Mouse (Mus musculus) CH12.LX (cell line): ENCODE results near the gene Fam209.

Experiments
- CTCF ChIP-seq, 2 experiments: IDR thresholded peaks in 1 of 2; conservative IDR thresholded peaks in 1 of 2; 2 replicates each; pipeline ENCODE4 v1.5.1; 2011 to 2012; ENCODE audit warnings: low read depth in 2 of 2, low read length in 2 of 2, improper control_type of control experiment in 1 of 2, inconsistent platforms in 1 of 2, mild to moderate bottlenecking in 1 of 2, moderate library complexity in 1 of 2
- NELFE ChIP-seq: IDR thresholded peaks from 2 replicates; pipeline ENCODE4 v1.6.1; 2011; ENCODE audit warnings: low read depth, low read length, improper control_type of control experiment
- POLR2A ChIP-seq: IDR thresholded peaks from 2 replicates; pipeline ENCODE4 v1.6.1; 2011; ENCODE audit warnings: low read depth, mild to moderate bottlenecking, improper control_type of control experiment, low read length
- UBTF ChIP-seq: IDR thresholded peaks from 2 replicates; pipeline ENCODE4 v1.6.1; 2012; ENCODE audit warnings: low read depth, mild to moderate bottlenecking, inconsistent platforms, low read length, improper control_type of control experiment, moderate library complexity
- USF1 ChIP-seq: IDR thresholded peaks from 2 replicates; pipeline ENCODE4 v1.6.1; 2014; ENCODE audit warnings: low read depth, mild to moderate bottlenecking, inconsistent platforms, low read length, improper control_type of control experiment
- USF2 ChIP-seq: conservative IDR thresholded peaks from 2 replicates; pipeline ENCODE4 v1.6.1; 2011; ENCODE audit warnings: low read depth, low read length, improper control_type of control experiment

GRCm38 (mm10) chr2:172439843-172440639, 32.3 kb upstream of the Fam209 start, which contains the start of gene Rtf2:
- TF ChIP-seq CTCF (conservative IDR thresholded peaks at IDR 0.05 in 1 of 2, IDR thresholded peaks at IDR 0.05 in 1 of 2; ENCODE audit: low read depth in 2 of 2, low read length in 2 of 2) (peak in 1 of 2 experiments; percentile 49; a peak in 2 of 4 replicates), POLR2A (peak; percentile 79), UBTF (no peak), NELFE (peak; percentile 85), USF2 (no peak), USF1 (no peak)
